Mouse (Mus musculus) inflammation-experienced regulatory T-cells (primary cell): ENCODE measurements around the gene Hhip. TPM values are rescaled to one million over a fixed set of nuclear protein-coding genes. Genes with fewer than 3 reads are reported as not detected.

Experiments used
- polyA plus RNA-seq, 2 experiments: library from polyadenylated mRNA; unstranded; fragments of 100-300 nt; shearing (Covaris generic); gene quantifications; one replicate each; pipeline ENCODE4 v1.2.1; 2017

Hhip gene
- polyA plus RNA-seq: under 1 TPM in 1 of 2 experiments, not detected in 1; 0.43 TPM

DNA sequence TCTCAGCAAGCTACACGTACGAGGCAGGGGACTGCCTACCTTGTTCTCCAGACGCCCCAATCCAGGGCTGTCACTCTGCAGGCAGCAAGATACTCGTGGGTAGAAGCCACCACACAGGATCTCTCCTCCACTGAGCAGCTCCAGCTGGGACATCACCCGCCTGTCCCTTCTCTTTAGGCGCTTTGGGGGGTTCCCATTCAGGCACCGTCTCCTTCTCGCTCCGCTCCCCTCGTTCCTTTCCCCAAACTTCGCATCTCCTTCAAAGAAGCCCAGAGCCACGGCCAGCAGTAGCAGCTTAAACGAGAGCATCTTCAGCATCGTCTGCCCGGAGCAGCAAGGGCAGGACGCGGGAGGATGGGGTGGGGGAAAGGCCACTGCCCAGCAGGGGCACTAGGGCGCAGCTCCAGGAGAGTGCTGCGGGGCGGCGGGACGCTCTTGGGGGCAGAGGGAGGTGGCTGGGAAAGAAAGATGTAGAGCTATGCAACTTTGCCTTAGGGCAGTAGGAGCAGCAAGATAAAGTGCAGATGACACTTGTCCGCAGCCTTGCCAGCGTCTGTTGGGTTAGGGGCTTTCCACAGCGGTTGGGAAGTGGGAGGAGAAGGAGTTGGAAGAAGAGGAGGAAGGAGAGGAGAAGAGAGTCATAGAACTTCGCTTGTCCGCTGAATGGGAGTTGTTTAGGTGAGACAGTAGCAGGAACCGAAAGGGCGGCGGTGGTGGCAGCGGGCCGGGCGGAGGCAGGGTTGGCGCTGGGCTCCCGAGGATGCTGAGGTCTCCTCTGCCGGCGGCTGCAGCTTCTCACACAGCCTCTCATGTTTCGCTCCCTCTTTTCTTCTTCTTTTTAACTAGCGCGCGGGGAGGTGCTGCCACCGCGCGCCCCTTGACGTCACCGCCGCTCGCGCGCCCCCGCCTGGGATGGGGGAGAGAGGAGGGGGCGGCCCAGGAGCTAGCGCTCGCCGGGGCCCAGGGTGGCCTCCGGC, at the start of gene Hhip:
Gene Hhip (minus strand): TSS at position 809 of the 977 bp plus-strand sequence.

